Mouse (Mus musculus) ES-Bruce4 (cell line): ENCODE measurements at regions not wholly inside any gene's neighbourhood (a gene's known extent, or its start where the extent isn't known, plus 50 kb on each side); places are given as distances from the start of the nearest gene placed in this dataset.
A peak's percentile ranks its signal among the peaks of the same experiment; 100 is the strongest.

Experiments
- H3K27ac ChIP-seq: 2 replicates; pipeline ENCODE4 v1.5.1; 2012; ENCODE audit warnings: low read length, inconsistent platforms; ENCODE audit not compliant: insufficient read depth
- H3K27me3 ChIP-seq: 2 replicates; pipeline ENCODE4 v1.6.1; 2012; ENCODE audit warnings: mild to moderate bottlenecking, low read length, inconsistent platforms; ENCODE audit not compliant: control insufficient read depth, poor library complexity, insufficient read depth, severe bottlenecking
- H3K36me3 ChIP-seq: 2 replicates; pipeline ENCODE4 v1.6.1; 2012; ENCODE audit warnings: inconsistent platforms, mild to moderate bottlenecking, low read length, moderate library complexity; ENCODE audit not compliant: control insufficient read depth, poor library complexity, insufficient read depth, severe bottlenecking
- H3K4me1 ChIP-seq: one replicate; pipeline ENCODE4 v1.8.1; 2011; ENCODE audit warnings: low read length; ENCODE audit not compliant: control insufficient read depth, insufficient read depth
- H3K4me3 ChIP-seq: 2 replicates; pipeline ENCODE4 v1.5.1; 2011; ENCODE audit warnings: low read depth, mild to moderate bottlenecking, low read length
- H3K9ac ChIP-seq: 2 replicates; pipeline ENCODE4 v1.6.1; 2012; ENCODE audit warnings: low read depth, mild to moderate bottlenecking, inconsistent platforms; ENCODE audit not compliant: poor library complexity, severe bottlenecking
- H3K9me3 ChIP-seq: replicated peaks from 2 replicates; pipeline ENCODE4 v1.6.1; 2012; ENCODE audit warnings: mild to moderate bottlenecking, low read length, inconsistent platforms; ENCODE audit not compliant: control insufficient read depth, poor library complexity, insufficient read depth, severe bottlenecking
- CTCF ChIP-seq: IDR thresholded peaks from one replicate; pipeline ENCODE4 v1.8.1; 2011; ENCODE audit warnings: low read depth, low read length
- EP300 ChIP-seq: IDR thresholded peaks from 2 replicates; pipeline ENCODE4 v1.6.1; 2011; ENCODE audit warnings: low read depth, low read length; ENCODE audit not compliant: insufficient read depth
- POLR2A ChIP-seq: IDR thresholded peaks from one replicate; pipeline ENCODE4 v1.8.1; 2011; ENCODE audit warnings: low read length; ENCODE audit not compliant: insufficient read depth

GRCm38 (mm10) chr1:121215843-121216242 lies 116.5 kb downstream of the Insig2 start:
- no peak overlapping the region for H3K4me3 ChIP-seq
- no peaks in the 10 kb centered on the region for H3K9me3 ChIP-seq
- H3K9ac ChIP-seq, result no peak overlapping the region
- no peaks in the 10 kb centered on the region for H3K36me3 ChIP-seq
- peak; percentile 64 for TF ChIP-seq CTCF
- TF ChIP-seq POLR2A, result no peak
- no peaks in the 10 kb centered on the region for H3K4me1 ChIP-seq
- H3K27me3 ChIP-seq, result no peaks in the 10 kb centered on the region
- H3K27ac ChIP-seq, result no peak overlapping the region

DNA sequence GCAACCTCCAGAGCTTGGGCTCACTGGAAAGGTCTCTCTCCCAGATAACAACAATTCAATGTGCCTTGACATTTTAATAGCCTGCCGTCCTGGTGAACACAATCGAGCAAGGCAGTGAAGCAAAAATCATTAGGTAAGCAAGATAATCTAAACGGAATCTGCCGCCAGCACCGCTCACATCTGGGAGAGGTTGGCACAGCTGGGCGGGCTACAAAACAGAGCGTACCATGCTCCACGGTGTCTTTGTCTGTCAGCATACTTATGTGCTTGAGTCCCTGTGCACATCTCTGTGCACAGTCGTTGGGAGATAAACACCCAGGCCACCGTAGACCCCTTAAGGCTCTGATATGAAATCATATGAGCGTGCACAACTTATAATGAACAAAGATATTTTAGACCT lies 108.1 kb downstream of the Insig2 start:
- no peak overlapping the region for H3K27ac ChIP-seq
- H3K9ac ChIP-seq, result no peak overlapping the region
- H3K4me3 ChIP-seq, result peak overlapping the region; percentile 23; the same call in 1 of the 2 replicates
- H3K36me3 ChIP-seq, result no peaks in the 10 kb centered on the region
- no peaks in the 10 kb centered on the region for H3K27me3 ChIP-seq
- TF ChIP-seq CTCF, result no peak
- TF ChIP-seq POLR2A, result no peak
- no peak for TF ChIP-seq EP300
- no peaks in the 10 kb centered on the region for H3K4me1 ChIP-seq
- H3K9me3 ChIP-seq, result no peaks in the 10 kb centered on the region

DNA sequence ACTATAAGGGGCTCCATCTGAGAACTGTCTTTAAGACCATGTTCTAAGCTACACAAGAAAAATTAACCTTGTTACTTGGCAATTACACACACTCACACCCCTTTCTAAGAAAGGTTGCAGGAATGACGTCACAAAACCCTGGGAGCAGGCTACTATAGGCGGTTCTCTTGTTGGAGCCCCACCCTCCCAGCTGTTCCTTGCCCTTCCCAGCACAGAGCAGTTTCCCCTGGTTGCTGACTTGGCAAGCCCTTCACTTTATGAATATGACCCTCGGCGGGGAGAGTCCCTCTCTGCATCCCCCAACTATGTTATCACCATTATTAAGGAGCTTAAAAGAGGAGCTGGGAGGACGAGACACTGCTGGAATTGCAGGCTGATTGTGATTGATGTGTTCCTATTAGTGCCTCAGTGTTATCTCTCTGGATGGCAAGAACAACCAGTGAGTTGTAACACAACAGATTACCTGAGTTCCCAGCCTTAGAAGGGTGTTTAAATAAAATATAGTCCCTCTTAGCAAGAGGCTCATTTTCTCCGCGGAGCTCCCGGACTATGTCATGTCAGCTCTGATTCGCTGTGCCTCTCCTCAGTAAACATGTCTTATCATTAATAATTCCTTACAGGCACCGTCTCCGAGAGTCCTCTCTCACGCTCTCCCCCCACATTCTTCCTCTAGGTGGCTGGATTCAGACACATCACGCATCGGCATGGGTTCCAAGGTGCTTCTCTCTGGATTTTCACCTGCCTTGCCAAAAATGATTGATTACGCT lies 105.7 kb downstream of the Insig2 start:
- Histone ChIP-seq H3K9ac (no peak overlapping the region), H3K36me3 (no peaks in the 10 kb centered on the region), H3K4me3 (no peak overlapping the region), H3K4me1 (no peaks in the 10 kb centered on the region), H3K9me3 (no peaks in the 10 kb centered on the region), H3K27ac (no peak overlapping the region), H3K27me3 (no peaks in the 10 kb centered on the region)
- TF ChIP-seq CTCF (no peak), EP300 (no peak), POLR2A (no peak)

DNA sequence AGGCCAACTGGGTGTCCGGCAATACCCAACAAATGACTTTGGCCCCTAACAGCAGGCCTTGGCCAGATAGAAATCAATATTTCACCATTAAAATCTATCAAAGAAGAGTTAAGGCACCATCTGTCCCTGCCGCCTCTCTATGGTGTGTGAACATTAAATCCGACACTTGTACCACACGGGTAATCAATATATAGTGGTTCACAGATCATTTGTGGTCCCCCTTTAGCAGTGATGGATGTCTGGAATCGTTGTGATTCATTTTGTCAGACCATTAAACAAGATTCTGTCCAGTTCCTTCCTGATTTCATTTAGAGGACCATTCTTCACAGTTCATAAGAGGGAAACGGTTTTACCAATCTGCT lies 105.2 kb downstream of the Insig2 start:
- no peak overlapping the region for H3K4me3 ChIP-seq
- H3K4me1 ChIP-seq, result no peaks in the 10 kb centered on the region
- H3K9me3 ChIP-seq, result no peaks in the 10 kb centered on the region
- H3K27ac ChIP-seq, result no peak overlapping the region
- no peak for TF ChIP-seq POLR2A
- no peak for TF ChIP-seq CTCF
- TF ChIP-seq EP300, result no peak
- no peak overlapping the region for H3K9ac ChIP-seq
- no peaks in the 10 kb centered on the region for H3K27me3 ChIP-seq
- H3K36me3 ChIP-seq, result no peaks in the 10 kb centered on the region

GRCm38 (mm10) chr1:121243576-121243975 lies 88.8 kb downstream of the Insig2 start:
- TF ChIP-seq CTCF (no peak), EP300 (no peak), POLR2A (no peak)
- Histone ChIP-seq H3K4me1 (no peaks in the 10 kb centered on the region), H3K4me3 (no peak overlapping the region), H3K9me3 (no peaks in the 10 kb centered on the region), H3K27me3 (no peaks in the 10 kb centered on the region), H3K36me3 (no peaks in the 10 kb centered on the region), H3K9ac (no peak overlapping the region), H3K27ac (no peak overlapping the region)

DNA sequence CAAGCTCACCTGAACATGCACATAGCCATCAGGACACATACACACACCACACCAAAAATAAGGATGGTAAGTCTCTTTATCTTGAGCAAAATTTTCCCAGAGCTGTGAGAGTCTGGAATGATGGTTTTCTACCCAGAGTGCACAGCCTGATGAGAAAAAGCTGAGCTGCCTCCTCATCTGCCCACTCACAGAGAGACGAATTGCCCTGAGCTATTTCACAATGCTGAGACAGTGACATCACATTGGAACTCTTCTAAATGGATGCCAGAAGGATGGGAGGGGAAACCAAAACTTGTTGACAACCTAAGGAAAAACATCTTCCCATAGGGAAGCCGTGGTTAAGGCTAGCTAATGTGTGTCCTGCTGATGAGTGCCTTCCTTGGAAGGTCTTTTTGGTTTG lies 84.8 kb downstream of the Insig2 start:
- no peaks in the 10 kb centered on the region for H3K4me1 ChIP-seq
- H3K9me3 ChIP-seq, result no peaks in the 10 kb centered on the region; the same call in 1 of the 2 replicates
- no peak for TF ChIP-seq EP300
- no peak for TF ChIP-seq CTCF
- TF ChIP-seq POLR2A, result no peak
- no peaks in the 10 kb centered on the region for H3K27me3 ChIP-seq
- no peak overlapping the region for H3K4me3 ChIP-seq
- H3K9ac ChIP-seq, result no peak overlapping the region
- H3K27ac ChIP-seq, result no peak overlapping the region
- no peaks in the 10 kb centered on the region for H3K36me3 ChIP-seq
